Mouse (Mus musculus) bone marrow macrophage, adult 2 months (primary cell): ENCODE measurements around the gene Adamts4.
"Not testable (repeated sequence)": the region's sequence is repeated elsewhere in the genome, so short reads cannot be mapped to it uniquely, and the experiment has no call there.

Experiments used
- CTCF ChIP-seq: IDR thresholded peaks from 2 replicates; pipeline ENCODE4 v1.5.1; 2012; ENCODE audit warnings: low read depth, mild to moderate bottlenecking, low read length, moderate library complexity
- POLR2A ChIP-seq: IDR thresholded peaks from 2 replicates; pipeline ENCODE4 v1.6.1; 2012; ENCODE audit warnings: mild to moderate bottlenecking, low read depth, low read length, borderline replicate concordance

DNA sequence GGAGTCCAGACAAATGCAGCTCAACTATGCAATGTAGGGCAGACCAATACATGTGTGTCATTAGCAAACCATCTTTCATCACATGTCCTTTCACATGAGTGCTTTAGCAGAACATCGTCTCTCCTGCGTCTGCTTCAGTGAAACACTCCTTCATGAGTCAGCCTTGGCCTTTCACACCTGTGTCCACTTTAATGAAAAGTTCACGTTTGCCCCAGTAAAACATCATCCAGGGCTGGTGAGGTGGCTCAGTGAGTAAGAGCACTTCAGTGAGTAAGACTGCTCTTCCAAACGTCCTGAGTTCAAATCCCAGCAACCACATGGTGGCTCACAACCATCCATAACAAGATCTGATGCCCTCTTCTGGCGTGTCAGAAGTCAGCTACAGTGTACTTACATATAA is 55.9 kb downstream of the Adamts4 start:
- TF ChIP-seq CTCF, POLR2A: not testable (repeated sequence)
